Mouse (Mus musculus): ENCODE data around the gene St3gal6.

DNA sequence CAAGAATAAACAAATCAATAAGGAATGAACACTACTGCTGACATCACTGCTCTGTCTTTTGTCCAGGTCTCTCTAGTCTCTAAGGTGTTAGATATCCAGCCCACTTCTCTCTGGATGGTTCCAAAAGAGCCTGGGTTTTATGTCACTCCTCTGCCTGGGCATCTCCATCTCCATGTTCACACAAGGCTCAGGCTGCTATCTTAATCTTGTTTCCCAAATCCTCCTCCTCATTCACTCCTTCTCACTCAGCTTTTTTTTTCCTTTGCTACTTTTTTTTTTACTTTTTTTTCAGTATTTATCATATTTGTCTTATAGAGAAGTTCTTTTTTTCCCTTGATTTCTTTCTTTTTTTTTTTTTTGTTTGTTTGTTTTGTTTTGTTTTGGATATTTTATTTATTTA, 19.1 kb downstream of the St3gal6 start:
- TF ChIP-seq CTCF (IDR thresholded peaks at IDR 0.05; ENCODE audit: low read depth) (no peak), EP300 (IDR thresholded peaks at IDR 0.05; ENCODE audit: low read depth) (no peak)
